Mouse (Mus musculus): ENCODE measurements at regions not wholly inside any gene's neighbourhood (a gene's known extent, or its start where the extent isn't known, plus 50 kb on each side); places are given as distances from the start of the nearest gene placed in this dataset.

DNA sequence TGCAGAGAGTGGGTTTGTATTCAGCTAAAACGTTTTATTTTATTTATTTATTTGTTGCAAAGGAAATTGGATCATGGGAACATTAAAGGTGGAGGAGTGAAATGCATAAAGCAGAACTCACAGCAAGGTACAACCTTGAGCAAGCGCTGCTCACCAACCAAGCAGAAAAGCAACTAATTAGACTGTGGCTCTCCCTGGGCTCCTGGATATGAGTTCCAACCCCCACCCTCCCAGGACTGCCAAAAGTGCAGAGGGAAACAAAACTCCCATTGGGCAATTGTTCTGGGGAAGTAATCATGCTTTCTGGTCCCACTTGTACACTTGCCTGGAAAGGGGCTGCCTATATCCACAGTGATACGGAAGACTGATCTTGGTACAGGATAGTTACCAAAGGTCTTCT is 57.2 kb upstream of the Klhl29 start:
- ATAC-seq (ENCODE audit: low FRiP score) (no peak), DNase-seq (ENCODE audit: low spot score, missing footprints) (peak; percentile 75)
- no peak overlapping the region for H3K9ac ChIP-seq (ENCODE audit: low read length)
- no peaks in the 10 kb centered on the region for H3K9me3 ChIP-seq (ENCODE audit: control insufficient read depth, low read length)
- 85% methylated on average over 3 of the region's 3 CpGs for WGBS
- no peaks in the 10 kb centered on the region for H3K27me3 ChIP-seq (ENCODE audit: control insufficient read depth, insufficient read depth, low read length)
- no peaks in the 10 kb centered on the region for H3K36me3 ChIP-seq (ENCODE audit: control insufficient read depth, insufficient read depth, low read length)
- no peak overlapping the region for H3K4me2 ChIP-seq
- H3K4me3 ChIP-seq (ENCODE audit: low read depth, low read length) = no peak overlapping the region
- peaks cover 3% of the 10 kb centered on the region; the same call in 1 of the 2 replicates for H3K4me1 ChIP-seq (ENCODE audit: control insufficient read depth, insufficient read depth, low read length)
- no peak overlapping the region for H3K27ac ChIP-seq (ENCODE audit: low read depth, low read length)

GRCm38 (mm10) chr12:5428733-5429132 is 53.3 kb upstream of the Klhl29 start:
- no peaks in the 10 kb centered on the region for H3K4me1 ChIP-seq (ENCODE audit: control insufficient read depth, insufficient read depth, low read length)
- no peak for ATAC-seq (ENCODE audit: low FRiP score)
- H3K4me2 ChIP-seq = no peak overlapping the region
- no peaks in the 10 kb centered on the region for H3K36me3 ChIP-seq (ENCODE audit: control insufficient read depth, insufficient read depth, low read length)
- no peak overlapping the region for H3K4me3 ChIP-seq (ENCODE audit: low read depth, low read length)
- no peak overlapping the region for H3K27ac ChIP-seq (ENCODE audit: low read depth, low read length)
- H3K27me3 ChIP-seq (ENCODE audit: control insufficient read depth, insufficient read depth, low read length) = no peaks in the 10 kb centered on the region
- WGBS = 75% methylated on average over 3 of the region's 3 CpGs
- no peaks in the 10 kb centered on the region for H3K9me3 ChIP-seq (ENCODE audit: control insufficient read depth, low read length)
- H3K9ac ChIP-seq (ENCODE audit: low read length) = no peak overlapping the region
- no peak for DNase-seq (ENCODE audit: low spot score, missing footprints)
